Mouse (Mus musculus) left cerebral cortex, adult 9 months (tissue): ENCODE measurements around the gene Spata18.

Experiments
- DNase-seq, 2 experiments: peaks; one replicate each; pipeline ENCODE4 v3.0.0; 2022; ENCODE audit warnings: low spot score in 2 of 2

Spata18 gene

GRCm38 (mm10) chr5:73716941-73717340 lies 65.8 kb downstream of the Spata18 start:
- no peak for DNase-seq

GRCm38 (mm10) chr5:73721682-73722282 lies 70.6 kb downstream of the Spata18 start:
- no peak for DNase-seq

GRCm38 (mm10) chr5:73725981-73726380 lies 74.8 kb downstream of the Spata18 start:
- DNase-seq, result no peak

DNA sequence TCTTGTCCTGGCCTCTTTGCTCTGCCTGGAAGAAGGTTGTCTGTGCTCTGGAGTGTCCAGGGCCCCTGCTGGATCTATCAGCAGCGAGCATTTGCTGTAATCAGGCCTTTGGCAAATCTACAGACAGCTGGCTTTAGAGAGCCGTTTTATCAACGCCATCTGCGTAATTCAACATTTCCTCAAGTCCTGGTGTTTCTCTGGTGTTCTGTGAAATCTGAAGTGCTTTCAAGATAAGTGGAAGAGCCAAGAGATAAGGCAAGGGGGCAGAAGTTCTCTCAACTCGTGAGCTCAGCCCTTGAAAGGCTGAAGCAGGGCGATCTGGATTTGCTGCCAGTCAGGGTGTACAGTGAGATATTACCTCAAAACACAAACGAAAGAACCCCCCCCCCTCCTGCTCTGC lies 77.5 kb downstream of the Spata18 start:
- DNase-seq, result no peak
